Mouse (Mus musculus): ENCODE results near the gene Psd. TPM values are rescaled to one million over a fixed set of nuclear protein-coding genes. Genes with fewer than 3 reads are reported as not detected.

Psd gene
- polyA plus RNA-seq, 1 experiment from 2014 or later, result 31.0 TPM

DNA sequence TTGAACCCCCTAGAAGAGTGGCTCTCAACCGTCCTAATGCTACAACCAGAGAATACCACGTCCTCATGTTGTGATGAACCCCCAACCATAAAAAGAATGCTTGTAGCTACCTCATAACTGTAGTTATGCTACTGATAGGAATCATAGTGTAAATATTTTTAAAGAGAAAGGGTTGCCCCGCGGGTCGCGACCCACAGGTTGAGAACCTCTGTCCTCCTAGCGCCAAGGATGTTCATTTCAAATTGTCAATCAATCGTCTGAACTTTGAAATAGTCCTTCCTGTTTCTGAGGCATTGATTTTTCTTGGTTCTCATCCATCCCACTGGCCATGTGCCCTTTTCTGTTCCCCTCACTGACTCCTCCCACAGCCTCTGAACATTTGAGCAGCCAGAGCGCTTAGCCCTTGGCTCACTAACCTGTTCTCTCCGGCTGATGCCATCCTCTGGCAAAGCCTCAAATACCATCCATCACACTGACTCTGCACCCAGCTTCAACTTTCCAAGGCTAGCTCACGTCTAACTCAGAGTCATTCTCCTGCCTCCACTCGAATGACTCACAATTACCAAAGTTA lies 36.3 kb downstream of the Psd start:
- WGBS, result 76% methylated on average over 12 of the region's 12 CpGs
- peaks cover 20% of the 10 kb centered on the region for H3K36me3 ChIP-seq (ENCODE audit: poor library complexity, severe bottlenecking)

DNA sequence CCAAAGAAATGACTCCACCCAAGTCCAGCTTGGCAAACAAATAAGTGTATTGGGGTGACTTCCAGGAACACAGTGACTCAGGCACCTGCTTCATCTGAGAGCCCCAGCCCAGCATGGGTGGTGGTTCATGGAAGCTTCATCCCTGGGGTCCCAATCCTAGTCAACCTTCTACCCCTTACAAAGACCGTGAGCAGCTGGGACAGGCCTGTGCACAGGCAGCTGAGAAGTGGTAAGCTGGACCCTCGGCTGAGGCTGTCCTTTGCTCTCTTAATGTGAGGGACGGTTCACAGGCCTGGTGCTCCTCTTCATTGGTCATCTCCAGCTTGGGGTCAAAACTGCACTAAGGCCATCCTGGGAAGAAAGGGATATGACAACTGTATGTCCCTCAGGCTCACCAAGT lies 39.4 kb downstream of the Psd start:
- 89% methylated on average over 3 of the region's 3 CpGs for WGBS
- H3K36me3 ChIP-seq (ENCODE audit: poor library complexity, severe bottlenecking), result peaks cover 51% of the 10 kb centered on the region

More for the DNA sequence above, 36.3 kb downstream of the Psd start:
- no peak for ATAC-seq
- H3K9me3 ChIP-seq (replicated peaks), result no peaks in the 10 kb centered on the region
- H3K4me1 ChIP-seq, result no peaks in the 10 kb centered on the region
- no peak overlapping the region for H3K9ac ChIP-seq
- H3K4me2 ChIP-seq, result no peak overlapping the region
- no peaks in the 10 kb centered on the region for H3K27me3 ChIP-seq
- no peak overlapping the region for H3K4me3 ChIP-seq
- H3K27ac ChIP-seq, result no peak overlapping the region

DNA sequence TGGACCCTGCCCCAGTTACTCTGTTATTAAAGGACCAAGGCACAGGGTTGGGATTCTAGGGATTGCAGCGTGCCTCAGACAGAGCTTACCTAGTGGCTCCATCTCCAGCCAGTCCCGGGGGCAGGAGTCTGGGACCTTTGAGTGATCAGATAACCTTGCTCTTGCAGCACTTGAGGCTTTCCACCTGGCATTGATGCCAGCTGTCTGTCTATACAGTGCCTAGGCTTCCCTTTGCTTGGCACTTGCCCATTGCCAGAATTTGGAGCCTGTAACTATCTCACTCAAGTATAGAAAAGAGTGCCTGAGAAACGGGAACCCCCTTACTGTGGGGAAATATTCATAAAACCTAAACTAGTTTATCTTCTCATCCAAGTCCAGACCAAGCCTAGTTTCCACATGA lies 40.0 kb downstream of the Psd start:
- Histone ChIP-seq H3K36me3 (ENCODE audit: poor library complexity, severe bottlenecking) (peaks cover 57% of the 10 kb centered on the region), H3K4me1 (no peaks in the 10 kb centered on the region), H3K27me3 (no peaks in the 10 kb centered on the region), H3K4me3 (no peak overlapping the region), H3K9me3 (replicated peaks) (no peaks in the 10 kb centered on the region), H3K9ac (no peak overlapping the region), H3K27ac (no peak overlapping the region), H3K4me2 (no peak overlapping the region)
- 90% methylated on average over 3 of the region's 3 CpGs for whole genome bisulfite sequencing
- ATAC-seq, result no peak

More for the DNA sequence above, 39.4 kb downstream of the Psd start:
- Histone ChIP-seq H3K4me3 (no peak overlapping the region), H3K4me2 (no peak overlapping the region), H3K27ac (no peak overlapping the region), H3K9me3 (replicated peaks) (no peaks in the 10 kb centered on the region), H3K27me3 (no peaks in the 10 kb centered on the region), H3K4me1 (no peaks in the 10 kb centered on the region), H3K9ac (no peak overlapping the region)
- no peak for ATAC-seq

DNA sequence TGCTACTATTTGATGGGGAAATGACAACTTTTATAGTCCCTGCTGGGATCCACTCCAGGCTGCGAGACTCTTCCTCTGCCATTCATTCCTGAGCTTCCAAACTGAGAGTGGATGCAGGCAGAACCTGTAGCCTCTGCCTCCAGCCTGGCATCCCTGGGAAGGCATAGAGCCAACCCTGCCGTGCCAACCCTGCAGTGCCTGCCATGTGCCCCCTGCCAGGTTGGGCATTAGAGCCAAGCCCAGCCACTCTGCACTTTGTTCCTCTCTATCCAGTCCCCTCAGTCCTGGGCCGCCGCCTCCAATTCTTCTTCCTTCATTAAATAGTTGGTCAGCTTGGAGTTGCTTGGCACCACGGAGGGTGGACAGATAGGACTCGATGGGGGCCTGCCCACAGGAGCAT lies 40.9 kb downstream of the Psd start:
- Histone ChIP-seq H3K4me1 (no peaks in the 10 kb centered on the region), H3K27me3 (no peaks in the 10 kb centered on the region), H3K27ac (no peak overlapping the region), H3K4me2 (no peak overlapping the region), H3K9ac (no peak overlapping the region), H3K36me3 (ENCODE audit: poor library complexity, severe bottlenecking) (peaks cover 66% of the 10 kb centered on the region), H3K9me3 (replicated peaks) (no peaks in the 10 kb centered on the region), H3K4me3 (no peak overlapping the region)
- 91% methylated on average over 6 of the region's 6 CpGs for WGBS
- no peak for ATAC-seq

DNA sequence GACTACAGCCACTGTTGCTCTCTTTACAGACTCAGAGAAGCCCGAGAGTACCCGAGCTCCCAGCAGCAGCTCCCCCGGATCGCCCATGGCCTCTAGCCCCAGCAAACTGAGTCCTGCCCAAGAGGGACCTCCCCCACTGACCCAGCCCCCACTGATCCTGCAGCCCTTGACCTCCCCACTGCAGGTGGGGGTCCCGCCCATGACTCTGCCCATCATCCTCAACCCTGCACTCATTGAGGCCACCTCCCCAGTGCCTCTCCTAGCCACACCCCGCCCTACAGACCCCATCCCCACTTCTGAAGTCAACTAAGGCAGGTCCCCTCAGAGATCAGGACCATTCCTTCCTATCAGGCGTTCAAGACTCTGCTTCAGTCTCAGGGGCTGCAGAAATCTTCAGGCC lies 41.3 kb downstream of the Psd start:
- Histone ChIP-seq H3K4me1 (no peaks in the 10 kb centered on the region), H3K4me3 (no peak overlapping the region), H3K27ac (no peak overlapping the region), H3K9ac (no peak overlapping the region), H3K27me3 (no peaks in the 10 kb centered on the region), H3K4me2 (no peak overlapping the region), H3K9me3 (replicated peaks) (no peaks in the 10 kb centered on the region), H3K36me3 (ENCODE audit: poor library complexity, severe bottlenecking) (peaks cover 70% of the 10 kb centered on the region)
- no peak for ATAC-seq
- WGBS, result 92% methylated on average over 7 of the region's 7 CpGs

DNA sequence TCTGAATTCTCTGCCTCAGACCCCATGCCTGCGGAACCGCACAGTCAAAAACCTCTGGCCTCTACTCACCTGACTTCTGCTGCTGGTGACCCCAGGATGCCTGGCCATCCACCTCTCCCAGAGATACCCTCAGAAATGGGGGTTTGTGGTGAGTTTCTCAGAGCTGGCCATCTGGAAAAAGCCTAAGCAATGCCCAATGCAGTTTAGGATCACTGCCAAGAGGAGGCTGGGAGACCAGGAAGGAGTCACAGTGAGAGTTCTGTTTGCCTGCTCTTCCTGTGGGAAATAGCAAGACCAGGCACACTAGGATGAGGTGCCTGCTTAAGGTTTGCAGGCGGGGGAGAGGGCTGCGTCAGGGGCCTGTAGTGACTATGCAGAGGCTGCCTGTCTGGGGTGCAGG lies 42.3 kb downstream of the Psd start:
- H3K4me1 ChIP-seq, result no peaks in the 10 kb centered on the region
- no peaks in the 10 kb centered on the region for H3K27me3 ChIP-seq
- no peak overlapping the region for H3K27ac ChIP-seq
- H3K36me3 ChIP-seq (ENCODE audit: poor library complexity, severe bottlenecking), result peaks cover 79% of the 10 kb centered on the region
- no peak for ATAC-seq
- H3K4me3 ChIP-seq, result no peak overlapping the region
- no peak overlapping the region for H3K4me2 ChIP-seq
- no peak overlapping the region for H3K9ac ChIP-seq
- 89% methylated on average over 4 of the region's 4 CpGs for WGBS
- no peaks in the 10 kb centered on the region for H3K9me3 ChIP-seq (replicated peaks)

DNA sequence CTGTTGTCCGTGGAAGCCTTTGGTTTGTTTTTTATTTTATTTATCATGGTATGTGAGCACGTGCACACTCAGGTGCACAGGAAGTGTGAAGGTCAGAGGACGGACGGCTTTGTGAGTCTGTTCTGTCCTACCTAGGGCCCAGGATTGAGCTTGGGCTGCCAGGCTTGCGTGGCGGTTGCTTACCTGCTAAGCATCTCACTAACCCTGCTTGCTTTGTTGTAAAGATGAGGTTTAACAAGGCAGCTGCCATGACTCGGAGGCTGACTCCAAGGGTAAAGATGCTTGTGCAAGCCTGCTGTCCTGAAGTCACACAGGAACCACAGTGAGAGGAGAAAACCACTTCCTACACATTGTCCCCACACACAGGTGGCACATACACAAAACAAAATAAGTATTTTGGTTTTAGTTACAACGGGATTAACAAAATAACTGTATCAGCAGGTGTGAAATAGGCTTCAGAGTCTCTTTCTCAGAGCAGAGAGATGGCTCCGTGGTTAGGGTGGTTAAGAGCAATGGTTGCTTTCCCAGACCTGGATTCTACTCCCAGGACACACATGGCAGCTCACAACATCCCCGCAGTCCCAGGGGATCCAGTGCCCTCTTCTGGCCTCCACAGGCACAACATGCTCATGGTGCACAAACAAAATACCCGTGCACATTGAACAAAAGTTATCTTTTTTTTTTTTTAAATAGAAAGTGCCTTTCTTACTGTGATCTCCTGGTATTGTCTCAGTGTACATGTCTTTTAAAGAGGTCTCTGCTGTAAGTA lies 44.7 kb downstream of the Psd start:
- Histone ChIP-seq H3K9ac (no peak overlapping the region), H3K4me2 (no peak overlapping the region), H3K4me3 (no peak overlapping the region), H3K27me3 (no peaks in the 10 kb centered on the region), H3K27ac (no peak overlapping the region), H3K36me3 (ENCODE audit: poor library complexity, severe bottlenecking) (peaks cover 92% of the 10 kb centered on the region), H3K9me3 (replicated peaks) (no peaks in the 10 kb centered on the region), H3K4me1 (no peaks in the 10 kb centered on the region)
- ATAC-seq, result no peak
- WGBS, result 97% methylated on average over 11 of the region's 11 CpGs

DNA sequence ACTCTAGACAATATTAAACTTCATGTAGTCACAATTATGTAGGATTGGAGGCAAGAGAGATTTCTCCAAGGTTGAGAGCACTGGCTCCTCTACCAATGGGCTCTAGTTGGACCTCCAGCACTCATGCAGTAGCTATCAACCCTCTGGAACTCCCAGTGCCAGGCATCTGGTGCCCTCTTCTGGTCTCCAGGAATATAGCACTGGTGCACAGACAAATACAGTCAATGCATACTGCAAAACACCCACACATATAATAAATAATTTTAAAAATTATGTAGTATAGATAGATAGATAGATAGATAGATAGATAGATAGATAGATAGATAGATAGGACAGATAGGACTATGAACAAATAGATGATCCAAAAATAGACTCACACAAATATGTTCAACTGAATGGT lies 51.6 kb downstream of the Psd start:
- no peak overlapping the region for H3K9ac ChIP-seq
- ATAC-seq, result no peak

DNA sequence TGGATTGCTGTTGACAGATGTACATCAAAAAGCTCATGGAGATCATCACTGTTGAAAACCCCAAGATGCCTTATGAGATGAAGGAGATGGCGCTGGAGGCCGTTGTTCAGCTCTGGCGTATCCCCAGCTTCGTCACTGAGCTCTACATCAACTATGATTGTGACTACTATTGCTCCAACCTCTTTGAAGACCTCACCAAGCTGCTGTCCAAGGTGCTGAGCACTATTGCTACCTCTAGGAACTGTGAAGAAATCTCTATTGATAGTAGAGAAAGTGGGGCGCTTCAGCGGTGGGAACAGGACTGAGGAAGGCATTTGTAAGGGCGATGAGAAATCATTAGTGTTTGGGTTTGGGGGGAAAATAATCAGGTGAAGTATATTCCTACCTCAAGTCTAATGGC lies 62.2 kb downstream of the Psd start:
- no peak for ATAC-seq
- Histone ChIP-seq H3K36me3 (ENCODE audit: poor library complexity, severe bottlenecking) (peaks cover 100% of the 10 kb centered on the region), H3K4me2 (no peak overlapping the region), H3K9ac (no peak overlapping the region), H3K4me1 (no peaks in the 10 kb centered on the region), H3K4me3 (no peak overlapping the region), H3K27ac (no peak overlapping the region), H3K9me3 (replicated peaks) (no peaks in the 10 kb centered on the region), H3K27me3 (no peaks in the 10 kb centered on the region)
- 92% methylated on average over 7 of the region's 7 CpGs for WGBS

More for the DNA sequence above, 51.6 kb downstream of the Psd start:
- Histone ChIP-seq H3K4me2 (no peak overlapping the region), H3K4me3 (no peak overlapping the region), H3K27me3 (no peaks in the 10 kb centered on the region), H3K4me1 (no peaks in the 10 kb centered on the region), H3K9me3 (replicated peaks) (0 out of 2 replicates have a peak, but pooled peaks cover 3% of the 10 kb centered on the region), H3K36me3 (ENCODE audit: poor library complexity, severe bottlenecking) (peaks cover 81% of the 10 kb centered on the region), H3K27ac (no peak overlapping the region)

MicroRNAs within 50 kb of the gene (microRNA counts, 519-probe panel; counts per million panel counts)
- 177 counts per million, percentile 53 among the panel's probes with 10 or more counts for microRNA mmu-miR-146b

Small RNA genes lying within 50 kb of the gene (microRNA-seq; reads per million reads assigned to microRNA genes)
- not detected for gene Mir146b

Other genes with a start within 250 kb of the Psd start
- gene Elovl3, start 195.3 kb downstream of the Psd start, polyA plus RNA-seq (2015; fragmentation: Nextera tagmentation; extraction: Ambion mirVana), result not detected in 2 replicates
- 0.47 TPM in 1 of 2 replicates, not detected in the other for gene Pitx3, start 178.8 kb downstream of the Psd start, polyA plus RNA-seq (2015; fragmentation: Nextera tagmentation; extraction: Ambion mirVana)
- gene Gbf1, start 174.6 kb downstream of the Psd start, polyA plus RNA-seq (2015; fragmentation: Nextera tagmentation; extraction: Ambion mirVana), result 54.4 and 62.8 TPM in 2 replicates
- 1.1 and 1.5 TPM in 2 replicates for gene Nfkb2, start 22.8 kb downstream of the Psd start, polyA plus RNA-seq (2015; fragmentation: Nextera tagmentation; extraction: Ambion mirVana)
- gene Fbxl15, start 1.0 kb upstream of the Psd start, polyA plus RNA-seq (2015; fragmentation: Nextera tagmentation; extraction: Ambion mirVana), result 30.8 and 32.8 TPM in 2 replicates
- gene Cuedc2, start 11.5 kb upstream of the Psd start, polyA plus RNA-seq (2015; fragmentation: Nextera tagmentation; extraction: Ambion mirVana), result 304 and 309 TPM in 2 replicates
- gene Mfsd13a, start 14.0 kb upstream of the Psd start, polyA plus RNA-seq (2015; fragmentation: Nextera tagmentation; extraction: Ambion mirVana), result 7.6 and 7.8 TPM in 2 replicates
- 1.7 and 2.2 TPM in 2 replicates for gene 2310034G01Rik, start 23.1 kb upstream of the Psd start, polyA plus RNA-seq (2015; fragmentation: Nextera tagmentation; extraction: Ambion mirVana)
- gene Actr1a, start 68.6 kb upstream of the Psd start, polyA plus RNA-seq (2015; fragmentation: Nextera tagmentation; extraction: Ambion mirVana), result 285 and 307 TPM in 2 replicates
- gene Sufu, start 69.7 kb upstream of the Psd start, polyA plus RNA-seq (2015; fragmentation: Nextera tagmentation; extraction: Ambion mirVana), result 28.0 and 30.3 TPM in 2 replicates
- gene Trim8, start 174.5 kb upstream of the Psd start, polyA plus RNA-seq (2015; fragmentation: Nextera tagmentation; extraction: Ambion mirVana), result 22.5 and 22.6 TPM in 2 replicates
- gene Arl3, start 246.0 kb upstream of the Psd start, polyA plus RNA-seq (2015; fragmentation: Nextera tagmentation; extraction: Ambion mirVana), result 233 and 245 TPM in 2 replicates
- gene Sfxn2, start 246.2 kb upstream of the Psd start, polyA plus RNA-seq (2015; fragmentation: Nextera tagmentation; extraction: Ambion mirVana), result 12.4 and 13.2 TPM in 2 replicates